Mouse (Mus musculus) hindbrain, embryonic 13.5 days (tissue): ENCODE measurements around the gene Matn1. TPM values are rescaled to one million over a fixed set of nuclear protein-coding genes. Genes with fewer than 3 reads are reported as not detected.
A peak's percentile ranks its signal among the peaks of the same experiment; 100 is the strongest.

ENCODE experiments used
- ATAC-seq: fragments of 200-750 bp; cut with Nextera tagmentation; 2 replicates; pipeline ENCODE4 v1.8.0; 2017; ENCODE audit warnings: moderate TSS enrichment; ENCODE audit not compliant: low FRiP score
- H3K27ac ChIP-seq: fragments of 300-500 bp; sonication (generic); 2 replicates; pipeline ENCODE4 v1.5.1; 2015; ENCODE audit warnings: inconsistent platforms, mild to moderate bottlenecking, moderate library complexity
- H3K27me3 ChIP-seq: fragments of 300-500 bp; sonication (generic); 2 replicates; pipeline ENCODE4 v1.6.1; 2015; ENCODE audit warnings: mild to moderate bottlenecking, inconsistent platforms
- H3K36me3 ChIP-seq: fragments of 300-500 bp; sonication (generic); 2 replicates; pipeline ENCODE4 v1.6.1; 2015; ENCODE audit warnings: mild to moderate bottlenecking, inconsistent platforms
- H3K4me1 ChIP-seq: fragments of 300-500 bp; sonication (generic); replicated peaks from 2 replicates; pipeline ENCODE4 v1.6.1; 2015; ENCODE audit warnings: inconsistent platforms
- H3K4me2 ChIP-seq: fragments of 300-500 bp; sonication (generic); 2 replicates; pipeline ENCODE4 v1.6.1; 2015; ENCODE audit warnings: inconsistent platforms, mild to moderate bottlenecking, moderate library complexity
- H3K4me3 ChIP-seq: fragments of 300-500 bp; sonication (generic); 2 replicates; pipeline ENCODE4 v1.5.1; 2015; ENCODE audit warnings: mild to moderate bottlenecking, inconsistent platforms
- H3K9ac ChIP-seq: fragments of 300-500 bp; sonication (generic); 2 replicates; pipeline ENCODE4 v1.6.1; 2015; ENCODE audit warnings: mild to moderate bottlenecking, inconsistent platforms
- H3K9me3 ChIP-seq: fragments of 300-500 bp; sonication (generic); 2 replicates; pipeline ENCODE4 v1.6.1; 2016; ENCODE audit warnings: inconsistent platforms
- WGBS: fragments of 180-500 bp; shearing (Covaris S2); methylation state at CpG from one replicate; pipeline ENCODE4 v1.1.7; 2015; 5-methylcytosine and 5-hydroxymethylcytosine counted together
- polyA plus RNA-seq: library from polyadenylated mRNA; unstranded; fragments of >200 nt; fragmentation: Nextera tagmentation; extraction: Ambion mirVana; gene quantifications from 2 replicates; pipeline ENCODE4 v1.2.1, GENCODE M21; 2015

The Matn1 gene
- polyA plus RNA-seq = 0.71 and 1.9 TPM in 2 replicates

DNA sequence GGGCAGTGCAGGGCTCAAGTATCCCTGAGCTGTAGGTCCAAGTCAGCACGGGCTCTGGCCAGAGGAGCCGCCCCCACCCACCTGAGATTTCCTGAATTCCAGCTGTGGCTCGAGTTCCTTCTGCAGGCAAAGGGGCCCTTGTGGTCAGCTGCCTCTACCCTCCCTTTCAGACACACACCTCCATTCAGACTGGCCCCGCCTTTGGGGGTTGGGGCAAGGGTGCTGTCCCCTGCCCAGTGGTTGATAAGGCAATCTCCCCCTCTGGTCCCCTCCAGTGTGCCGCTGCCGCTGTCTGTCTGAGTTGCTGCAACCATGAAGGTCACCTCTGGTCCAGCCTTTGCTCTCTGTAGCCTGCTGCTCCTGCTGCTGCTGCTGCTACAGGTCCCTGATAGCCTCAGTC is at the start of gene Matn1:
Matn1 (plus strand) TSS at position 274 of the 400 bp plus-strand sequence.
- Histone ChIP-seq H3K27me3 (peaks cover 12% of the 10 kb centered on the region), H3K4me2 (no peak within 1 kb of the TSS), H3K4me1 (peaks cover 5% of the 10 kb centered on the region; the same call in 1 of the 2 replicates), H3K9me3 (no peaks in the 10 kb centered on the region), H3K27ac (no peak within 1 kb of the TSS), H3K4me3 (no peak within 1 kb of the TSS), H3K9ac (no peak within 1 kb of the TSS), H3K36me3 (no peaks in the 10 kb centered on the region)
- no peak for ATAC-seq
- 50% methylated on average over 6 of the region's 6 CpGs for WGBS

DNA sequence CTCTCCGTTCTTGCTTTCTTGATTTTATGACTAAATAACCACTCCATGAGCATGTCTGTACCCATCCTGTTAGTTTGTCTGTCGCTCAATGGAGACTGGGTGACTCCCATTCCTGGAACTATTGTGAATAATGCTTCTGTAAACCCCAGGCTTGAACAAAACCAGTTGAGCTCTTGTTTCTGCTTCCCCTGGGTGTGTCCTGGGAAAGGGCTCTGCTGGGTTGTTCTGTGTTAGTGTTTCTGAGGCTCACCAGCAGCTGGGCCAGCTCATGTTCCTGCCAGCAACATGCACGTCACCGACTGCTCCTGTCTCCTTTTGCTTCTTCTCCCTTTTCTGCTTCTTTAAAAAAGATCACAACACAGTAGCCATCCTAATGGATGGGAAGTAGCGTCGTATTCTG is 48.5 kb upstream of the Matn1 start:
- Histone ChIP-seq H3K4me2 (no peak overlapping the region), H3K9ac (no peak overlapping the region), H3K27ac (no peak overlapping the region), H3K27me3 (peaks cover 24% of the 10 kb centered on the region), H3K4me3 (no peak overlapping the region), H3K36me3 (no peaks in the 10 kb centered on the region), H3K4me1 (peaks cover 6% of the 10 kb centered on the region; the same call in 1 of the 2 replicates), H3K9me3 (no peaks in the 10 kb centered on the region)
- ATAC-seq = no peak
- WGBS = 90% methylated on average over 6 of the region's 6 CpGs

DNA sequence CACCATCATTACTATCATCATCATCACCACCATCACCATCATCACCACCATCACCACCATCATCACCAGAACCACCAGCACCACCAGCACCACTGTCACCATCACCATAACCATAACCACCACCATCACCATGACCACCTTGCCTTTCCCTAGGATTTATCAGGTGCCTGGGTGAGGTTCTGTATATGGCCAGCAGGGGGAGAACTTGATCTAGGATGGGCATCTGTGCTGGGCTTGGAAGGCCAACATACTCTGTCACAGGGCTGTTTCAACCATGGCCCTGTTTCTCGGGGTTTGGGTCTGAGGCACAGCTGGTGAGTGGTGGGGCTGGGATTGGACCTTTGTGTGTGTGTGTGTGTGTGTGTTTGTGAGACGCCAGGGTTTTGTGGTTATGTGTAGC is 47.8 kb upstream of the Matn1 start:
- Histone ChIP-seq H3K4me1 (peaks cover 5% of the 10 kb centered on the region; the same call in 1 of the 2 replicates), H3K27ac (no peak overlapping the region), H3K36me3 (no peaks in the 10 kb centered on the region), H3K9me3 (no peaks in the 10 kb centered on the region), H3K4me2 (no peak overlapping the region), H3K4me3 (no peak overlapping the region), H3K27me3 (peaks cover 18% of the 10 kb centered on the region), H3K9ac (no peak overlapping the region)
- 81% methylated on average over 2 of the region's 2 CpGs for WGBS
- no peak for ATAC-seq

DNA sequence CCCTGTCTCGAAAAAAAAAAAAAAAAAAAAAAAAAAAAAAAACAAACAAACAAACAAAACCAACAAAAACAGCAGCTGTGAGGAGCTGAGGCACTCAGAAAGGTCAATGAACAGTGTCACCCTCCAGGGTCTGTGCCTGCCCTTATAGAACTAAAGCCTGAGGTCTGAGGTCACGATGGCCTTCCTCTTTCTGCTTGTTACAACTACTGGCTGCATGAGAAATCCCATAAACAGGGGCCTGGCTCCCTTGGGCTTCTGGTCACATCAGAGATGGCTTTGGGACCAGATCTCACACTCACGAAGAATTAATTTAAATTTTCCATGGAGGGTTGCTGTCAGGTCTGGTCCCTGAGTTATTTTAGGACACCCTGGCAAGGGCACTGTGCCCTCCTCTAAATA is 44.8 kb upstream of the Matn1 start:
- Histone ChIP-seq H3K27ac (no peak overlapping the region), H3K4me1 (peaks cover 7% of the 10 kb centered on the region), H3K9me3 (no peaks in the 10 kb centered on the region), H3K4me2 (no peak overlapping the region), H3K27me3 (peaks cover 3% of the 10 kb centered on the region), H3K9ac (no peak overlapping the region), H3K36me3 (no peaks in the 10 kb centered on the region), H3K4me3 (no peak overlapping the region)
- 68% methylated on average over 3 of the region's 3 CpGs for WGBS
- no peak for ATAC-seq

DNA sequence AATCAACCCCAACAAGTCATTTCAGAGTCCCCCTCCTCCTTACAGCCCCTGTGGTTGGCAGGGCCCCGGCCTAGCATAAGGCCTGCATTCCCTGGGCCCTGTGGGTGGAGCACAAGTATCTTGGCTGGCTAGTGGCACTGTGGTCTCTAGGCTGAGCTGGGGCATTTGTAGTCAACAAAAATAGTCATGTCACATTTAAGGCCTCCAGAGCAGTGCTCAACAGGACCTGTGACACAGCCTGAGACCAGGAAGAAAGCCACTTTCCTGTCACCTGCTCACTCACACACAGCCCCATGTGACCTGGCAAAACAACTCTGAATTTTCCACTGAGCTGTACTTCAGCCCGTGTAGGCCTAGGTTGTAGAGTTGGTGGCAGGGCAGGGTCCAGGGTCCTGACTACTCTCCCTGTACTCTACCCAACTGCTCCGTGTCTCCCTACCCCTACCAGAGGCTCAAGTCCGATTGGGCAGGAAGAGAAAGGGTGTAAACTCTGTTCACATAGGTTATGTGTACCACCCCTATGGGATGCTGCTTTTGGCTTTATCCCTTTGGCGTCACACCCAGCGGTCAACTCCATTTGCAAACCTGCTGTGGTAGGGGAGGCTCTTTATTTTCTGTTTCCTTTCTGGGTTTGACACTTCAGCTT is 44.3 kb upstream of the Matn1 start:
- no peak overlapping the region for H3K27ac ChIP-seq
- ATAC-seq = no peak
- H3K36me3 ChIP-seq = no peaks in the 10 kb centered on the region
- WGBS = 83% methylated on average over 6 of the region's 6 CpGs
- peaks cover 3% of the 10 kb centered on the region for H3K27me3 ChIP-seq
- H3K4me2 ChIP-seq = no peak overlapping the region
- no peak overlapping the region for H3K4me3 ChIP-seq
- H3K9me3 ChIP-seq = no peaks in the 10 kb centered on the region
- H3K4me1 ChIP-seq = peaks cover 12% of the 10 kb centered on the region
- H3K9ac ChIP-seq = no peak overlapping the region

DNA sequence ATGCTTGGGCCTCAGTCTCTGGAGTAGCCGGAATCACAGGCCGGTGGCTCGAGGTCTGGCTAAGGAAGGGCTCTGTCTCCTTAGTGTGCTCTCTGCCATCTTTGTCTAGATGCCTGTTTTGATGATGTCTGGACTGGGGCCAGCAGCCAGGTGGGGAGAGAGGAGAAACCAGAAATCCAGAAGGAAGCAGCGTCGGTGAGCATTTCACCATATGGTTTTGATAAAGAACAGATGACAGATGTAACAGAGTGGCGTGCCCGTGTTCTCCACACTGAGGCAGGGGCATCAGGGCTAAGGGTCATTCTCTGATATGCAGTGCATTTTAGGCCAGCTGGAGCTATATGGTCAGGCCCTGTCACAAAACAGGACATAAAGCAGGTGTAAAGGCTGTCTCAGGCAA is 43.4 kb upstream of the Matn1 start:
- Histone ChIP-seq H3K4me1 (peaks cover 17% of the 10 kb centered on the region), H3K9ac (no peak overlapping the region), H3K4me2 (no peak overlapping the region), H3K9me3 (no peaks in the 10 kb centered on the region), H3K27ac (no peak overlapping the region), H3K27me3 (peaks cover 3% of the 10 kb centered on the region), H3K4me3 (no peak overlapping the region), H3K36me3 (no peaks in the 10 kb centered on the region)
- no peak for ATAC-seq
- 67% methylated on average over 7 of the region's 7 CpGs for WGBS

DNA sequence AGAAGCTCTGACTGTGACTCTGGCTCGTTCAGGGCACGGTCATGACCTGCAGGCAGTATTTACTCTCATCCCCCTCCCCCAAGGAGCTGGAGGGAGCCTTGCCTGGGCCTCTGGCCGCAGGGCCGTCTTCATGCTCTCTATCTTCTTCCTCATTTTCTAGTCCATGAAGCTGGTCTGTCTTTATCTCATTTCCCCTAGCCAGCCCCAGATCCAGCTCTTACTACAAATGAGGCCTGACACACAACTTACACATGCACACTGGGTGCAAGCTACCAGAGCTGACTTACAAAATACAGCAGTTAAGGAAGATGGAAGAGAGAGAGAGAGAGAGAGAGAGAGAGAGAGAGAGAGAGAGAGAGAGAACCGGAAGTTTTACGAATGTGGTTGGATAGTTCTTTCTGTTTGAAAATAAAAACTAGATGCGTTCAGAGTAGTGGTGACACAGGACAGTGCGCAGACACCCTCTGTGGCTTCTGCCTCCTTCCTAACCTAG is 41.9 kb upstream of the Matn1 start:
- H3K36me3 ChIP-seq = no peaks in the 10 kb centered on the region
- H3K4me3 ChIP-seq = no peak overlapping the region
- 54% methylated on average over 8 of the region's 8 CpGs for WGBS
- no peaks in the 10 kb centered on the region for H3K9me3 ChIP-seq
- peaks cover 3% of the 10 kb centered on the region for H3K27me3 ChIP-seq
- no peak for ATAC-seq
- peaks cover 25% of the 10 kb centered on the region for H3K4me1 ChIP-seq
- H3K4me2 ChIP-seq = no peak overlapping the region
- H3K9ac ChIP-seq = no peak overlapping the region
- H3K27ac ChIP-seq = no peak overlapping the region

DNA sequence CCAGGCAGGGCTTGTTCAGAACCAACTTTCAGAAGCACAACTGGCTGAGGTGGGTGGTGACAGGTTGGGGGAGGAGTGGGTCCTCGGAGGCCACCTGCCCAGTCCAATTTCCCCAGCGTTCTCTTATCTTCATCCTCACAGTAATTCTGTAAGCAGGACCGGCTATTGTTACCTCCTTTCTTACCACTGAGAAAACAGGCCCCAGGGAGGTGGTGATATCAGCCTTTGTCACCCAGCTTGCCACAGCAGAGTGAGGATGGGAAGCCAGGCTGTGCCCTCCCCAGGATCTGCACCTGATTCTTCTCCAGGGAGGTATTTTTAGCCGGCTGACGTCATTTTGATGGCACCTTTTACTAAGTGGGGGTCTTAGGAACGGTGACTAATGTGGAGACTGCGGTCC is 39.2 kb upstream of the Matn1 start:
- ATAC-seq = no peak
- WGBS = 79% methylated on average over 7 of the region's 7 CpGs
- Histone ChIP-seq H3K4me1 (peaks cover 25% of the 10 kb centered on the region), H3K36me3 (no peaks in the 10 kb centered on the region), H3K9me3 (no peaks in the 10 kb centered on the region), H3K27me3 (no peaks in the 10 kb centered on the region), H3K4me2 (no peak overlapping the region), H3K9ac (peak overlapping the region; percentile 26; the same call in 1 of the 2 replicates), H3K27ac (no peak overlapping the region), H3K4me3 (no peak overlapping the region)

DNA sequence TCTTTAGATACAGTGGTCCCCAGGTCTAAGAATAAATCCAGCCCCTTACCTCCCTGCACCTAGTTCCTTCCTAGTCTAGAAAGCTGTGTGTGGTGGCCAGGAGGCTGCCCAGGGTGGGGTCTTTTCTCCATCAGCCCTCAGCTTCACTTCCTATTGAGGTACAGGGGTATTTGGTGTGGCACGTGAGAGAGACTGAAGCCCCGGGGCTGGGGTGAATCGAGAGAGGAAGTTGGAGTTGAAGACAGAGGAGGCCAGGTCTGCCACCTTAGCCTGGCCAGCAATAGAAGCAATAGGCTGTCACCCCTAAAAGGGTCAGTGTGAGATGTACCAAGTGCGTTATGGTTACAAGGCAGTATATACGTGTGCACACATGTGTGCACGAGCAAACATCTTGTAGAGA is 38.3 kb upstream of the Matn1 start:
- H3K9ac ChIP-seq = no peak overlapping the region
- 0 out of 2 replicates have a peak overlapping the region, but pooled peaks have one; percentile 3 for H3K27ac ChIP-seq
- H3K36me3 ChIP-seq = no peaks in the 10 kb centered on the region
- no peaks in the 10 kb centered on the region for H3K9me3 ChIP-seq
- peaks cover 25% of the 10 kb centered on the region for H3K4me1 ChIP-seq
- ATAC-seq = no peak
- 89% methylated on average over 6 of the region's 6 CpGs for WGBS
- no peaks in the 10 kb centered on the region for H3K27me3 ChIP-seq
- no peak overlapping the region for H3K4me2 ChIP-seq
- no peak overlapping the region for H3K4me3 ChIP-seq

DNA sequence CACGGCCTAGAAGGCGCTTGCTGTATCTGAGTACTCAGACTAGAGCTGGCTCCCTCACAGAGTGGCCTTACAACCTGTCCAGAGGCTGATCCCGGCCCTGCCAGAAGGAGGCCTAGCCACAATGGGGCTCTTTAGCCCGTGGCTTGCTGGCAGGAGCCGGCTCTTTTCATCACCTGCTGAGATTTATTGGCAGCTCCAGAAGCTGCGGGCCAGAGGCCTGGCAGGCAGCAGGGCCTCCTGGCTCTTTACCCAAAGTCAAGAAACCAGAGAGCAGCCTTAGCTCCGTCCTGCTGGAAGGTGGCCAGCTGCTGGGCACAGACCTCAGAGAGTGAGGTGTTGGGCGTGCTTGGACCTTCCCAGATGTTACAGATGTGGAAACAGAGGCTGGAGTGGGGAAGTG is 37.9 kb upstream of the Matn1 start:
- H3K9me3 ChIP-seq = no peaks in the 10 kb centered on the region
- H3K4me3 ChIP-seq = no peak overlapping the region
- H3K9ac ChIP-seq = no peak overlapping the region
- H3K36me3 ChIP-seq = no peaks in the 10 kb centered on the region
- peak overlapping the region; percentile 3; the same call in 1 of the 2 replicates for H3K27ac ChIP-seq
- H3K27me3 ChIP-seq = no peaks in the 10 kb centered on the region
- ATAC-seq = no peak
- peaks cover 25% of the 10 kb centered on the region for H3K4me1 ChIP-seq
- 35% methylated on average over 8 of the region's 8 CpGs for WGBS
- no peak overlapping the region for H3K4me2 ChIP-seq

DNA sequence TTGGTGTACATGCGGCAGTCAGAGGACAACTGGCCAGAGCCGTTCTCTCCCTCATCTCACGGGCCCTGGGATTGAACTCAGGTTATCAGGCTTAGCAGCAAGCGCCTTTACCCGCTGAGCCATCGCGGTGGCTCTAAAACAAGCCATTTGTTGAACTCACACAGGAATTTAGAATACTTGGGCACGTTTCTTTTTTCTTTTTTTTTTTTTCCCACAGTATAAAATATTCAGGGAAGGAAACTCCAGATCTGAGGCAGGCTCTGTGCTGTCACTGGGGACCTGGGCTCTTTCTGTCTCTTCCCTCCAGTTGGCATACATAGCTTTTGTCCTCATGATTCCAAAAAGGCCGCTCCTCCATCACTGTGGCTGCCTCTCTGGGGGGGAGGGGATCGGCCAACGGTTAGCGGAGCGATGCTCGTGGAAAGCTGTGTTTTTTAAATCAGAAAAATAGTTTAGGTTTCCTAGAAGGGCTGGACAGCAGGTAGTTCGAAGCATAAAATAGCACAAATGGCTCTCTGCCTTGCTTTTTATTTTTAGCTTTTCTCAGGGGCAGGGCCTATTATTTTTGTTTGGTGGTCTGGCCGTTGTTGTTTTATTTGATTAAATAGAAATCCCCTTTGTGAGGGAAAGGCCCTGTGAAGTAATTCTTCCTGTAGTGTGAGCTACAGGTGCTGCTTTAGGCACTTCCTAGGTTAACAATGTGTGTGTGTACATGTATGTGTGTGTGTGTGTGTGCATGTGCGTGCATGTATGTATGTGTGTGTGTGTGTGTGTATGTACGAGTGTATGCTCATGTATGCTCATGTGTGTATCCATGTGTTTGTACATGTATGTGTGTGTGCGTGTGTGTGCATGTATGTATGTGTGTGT is 36.8 kb upstream of the Matn1 start:
- 76% methylated on average over 19 of the region's 19 CpGs for WGBS

DNA sequence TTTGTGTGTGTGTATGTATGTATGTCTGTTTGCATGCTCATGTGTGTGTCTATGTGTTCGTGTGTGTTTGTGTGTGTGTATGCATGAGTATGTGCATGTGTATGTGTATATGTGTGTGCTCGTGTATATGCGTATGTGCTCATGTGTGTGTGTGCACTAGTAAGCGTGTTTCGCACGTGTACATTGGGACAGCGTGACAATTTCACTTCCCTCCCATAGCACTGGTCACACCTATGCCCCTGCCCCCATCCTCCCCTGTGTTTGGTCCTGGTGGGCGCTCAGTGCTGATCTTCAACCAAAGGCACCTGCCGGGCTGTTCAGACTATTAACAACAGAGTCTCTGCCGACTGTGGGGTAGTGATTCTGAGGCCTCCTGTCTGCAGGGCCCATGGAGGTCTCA is 36.1 kb upstream of the Matn1 start:
- Histone ChIP-seq H3K36me3 (no peaks in the 10 kb centered on the region), H3K4me1 (peaks cover 21% of the 10 kb centered on the region), H3K27me3 (no peaks in the 10 kb centered on the region), H3K9ac (no peak overlapping the region), H3K27ac (no peak overlapping the region), H3K4me3 (no peak overlapping the region), H3K4me2 (no peak overlapping the region), H3K9me3 (no peaks in the 10 kb centered on the region)
- no peak for ATAC-seq
- WGBS = 94% methylated on average over 10 of the region's 10 CpGs

More for the DNA sequence above, 36.8 kb upstream of the Matn1 start:
- no peak for ATAC-seq
- Histone ChIP-seq H3K36me3 (no peaks in the 10 kb centered on the region), H3K4me1 (peaks cover 21% of the 10 kb centered on the region), H3K4me3 (no peak overlapping the region), H3K9me3 (no peaks in the 10 kb centered on the region), H3K9ac (no peak overlapping the region), H3K4me2 (no peak overlapping the region), H3K27ac (no peak overlapping the region), H3K27me3 (no peaks in the 10 kb centered on the region)
